ENCODE assay signal across 9 mouse cellular contexts in the genomic region with DNA sequence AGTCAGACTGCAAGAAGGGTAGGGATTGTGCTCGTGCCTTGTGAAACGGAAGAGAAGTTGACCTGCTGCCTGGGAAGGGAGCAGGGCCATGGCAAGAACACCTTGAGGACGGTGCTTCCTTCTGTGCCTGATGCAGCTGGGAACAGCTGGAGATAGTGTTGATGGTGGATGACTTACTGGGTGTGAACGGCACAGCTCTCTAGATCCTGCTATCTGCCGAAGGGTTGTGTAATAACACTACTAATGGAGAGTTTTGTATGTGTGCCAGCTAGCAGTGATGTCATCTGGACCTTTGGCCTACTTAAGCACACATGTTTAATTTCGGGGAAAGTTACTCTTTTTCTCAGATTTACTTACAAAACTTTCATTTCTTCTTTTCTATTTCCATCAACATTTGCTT. TPM values are rescaled to one million over a fixed set of nuclear protein-coding genes. Genes with fewer than 3 reads are reported as not detected.
DNase-seq lines count a peak whose midpoint lies in the region; ATAC-seq and TF ChIP-seq lines count a peak whose summit lies in the region.
"Had no signal": no experiment of that assay in that cellular context is flagged by ENCODE, and none has a peak within 500 bp of the region (broad histone marks: within the 10 kb centered on the region; RNA-seq: fewer than 3 reads in every experiment).

No protein-coding gene starts in this region.

- peaks cover 0 to 9% of the 10 kb centered on the region in 2 experiments for H3K36me3 ChIP-seq in CH12.LX (replicated peaks in 1 of 2; ENCODE audit: control insufficient read depth in 1 of 2, insufficient read depth in 1 of 2, low read length in 1 of 2)
- H3K36me3 ChIP-seq in heart, embryonic 15.5 days = no peaks in the 10 kb centered on the region
- no peaks in the 10 kb centered on the region for H3K36me3 ChIP-seq in lung, postnatal 0 days (ENCODE audit: insufficient read depth, low read length)
- H3K36me3 ChIP-seq: limb, embryonic 15.5 days had no signal

- H3K9ac ChIP-seq in CH12.LX (ENCODE audit: insufficient read depth, low read depth) = peak overlapping the region; percentile 21
- no peak overlapping the region for H3K9ac ChIP-seq in heart, embryonic 15.5 days
- H3K9ac ChIP-seq in lung, postnatal 0 days (replicated peaks; ENCODE audit: low read depth) = no peak overlapping the region
- H3K9ac ChIP-seq: limb, embryonic 15.5 days had no signal

- H3K27me3 ChIP-seq in CH12.LX (replicated peaks) = no peaks in the 10 kb centered on the region
- no peaks in the 10 kb centered on the region for H3K27me3 ChIP-seq in heart, embryonic 15.5 days
- H3K27me3 ChIP-seq in lung, postnatal 0 days (replicated peaks; ENCODE audit: insufficient read depth, low read length) = no peaks in the 10 kb centered on the region
- H3K27me3 ChIP-seq: limb, embryonic 15.5 days had no signal

- 28% methylated on average over 6 of the region's 6 CpGs for WGBS in heart, embryonic 15.5 days
- 19% methylated on average over 6 of the region's 6 CpGs for WGBS in lung, postnatal 0 days

- H3K27ac ChIP-seq in CH12.LX (ENCODE audit: insufficient read depth, low read depth) = peak overlapping the region; percentile 22; the same call in 1 of the 2 replicates
- peak overlapping the region; percentile 54 for H3K27ac ChIP-seq in heart, embryonic 15.5 days
- peak overlapping the region; percentile 76 for H3K27ac ChIP-seq in lung, postnatal 0 days (ENCODE audit: low read length)
- H3K27ac ChIP-seq: limb, embryonic 15.5 days had no signal

- peaks cover 16% of the 10 kb centered on the region for H3K79me2 ChIP-seq in CH12.LX (replicated peaks; ENCODE audit: control insufficient read depth, extremely low read depth, insufficient read depth, poor library complexity, severe bottlenecking)

- no peak for DNase-seq in CH12.LX (ENCODE audit: extremely low read depth)
- DNase-seq in adrenal gland, adult 8-10 months = peak; percentile 64
- DNase-seq in lung, postnatal 0 days (ENCODE audit: low spot score) = peak; percentile 89
- no peak for DNase-seq in thymus, postnatal 10 days (ENCODE audit: low spot score in 2 of 2)
- no peak for DNase-seq in ovary, postnatal 36 days (ENCODE audit: low spot score)
- DNase-seq in ovary, postnatal 14 days (ENCODE audit: low spot score) = no peak
- DNase-seq: right cerebral cortex, adult 18-20 months had no signal

- peak overlapping the region; percentile 63 for H3K4me2 ChIP-seq in CH12.LX (ENCODE audit: insufficient read depth, low read depth, poor library complexity, severe bottlenecking)
- no peak overlapping the region for H3K4me2 ChIP-seq in heart, embryonic 15.5 days
- peak overlapping the region; percentile 19; the same call in 1 of the 2 replicates for H3K4me2 ChIP-seq in lung, postnatal 0 days (replicated peaks; ENCODE audit: low read depth, low read length)
- H3K4me2 ChIP-seq: limb, embryonic 15.5 days had no signal

- peak; percentile 80 for TF ChIP-seq EP300 in CH12.LX (IDR thresholded peaks at IDR 0.05; ENCODE audit: low read length)
- peak; percentile 65; the same call in 1 of the 2 replicates for TF ChIP-seq EP300 in lung, postnatal 0 days (IDR thresholded peaks at IDR 0.05)

- peak overlapping the region in 1 of 3 experiments; percentile 19 for H3K4me3 ChIP-seq in CH12.LX (replicated peaks in 1 of 3; ENCODE audit: low read depth in 2 of 3, low read length in 2 of 3, poor library complexity in 1 of 3)
- no peak overlapping the region for H3K4me3 ChIP-seq in heart, embryonic 15.5 days
- no peak overlapping the region for H3K4me3 ChIP-seq in lung, postnatal 0 days (ENCODE audit: low read depth, low read length)
- H3K4me3 ChIP-seq: limb, embryonic 15.5 days had no signal

- dilution Hi-C loops in CH12.LX (cut with MboI; ENCODE audit: extremely low pct_ligation_motif_present, extremely low pct_unique_long_range_greater_than_20kb, low sequenced_read_pairs) = no loop called here

- TF ChIP-seq CTCF in CH12.LX (conservative IDR thresholded peaks at IDR 0.05 in 1 of 2, IDR thresholded peaks at IDR 0.05 in 1 of 2; ENCODE audit: low read depth in 2 of 2, low read length in 2 of 2) = no peak
- no peak for TF ChIP-seq CTCF in lung, postnatal 0 days (IDR thresholded peaks at IDR 0.05)

- H3K4me1 ChIP-seq in CH12.LX (ENCODE audit: control insufficient read depth in 1 of 2, insufficient read depth in 2 of 2) = peaks cover 19 to 64% of the 10 kb centered on the region in 2 experiments
- H3K4me1 ChIP-seq in heart, embryonic 15.5 days (replicated peaks) = peaks cover 32% of the 10 kb centered on the region
- H3K4me1 ChIP-seq in lung, postnatal 0 days (ENCODE audit: insufficient read depth, low read depth, low read length) = peaks cover 4% of the 10 kb centered on the region; the same call in 1 of the 2 replicates

- in situ Hi-C loops in CH12.LX (cut with MboI; ENCODE audit: low pct_ligation_motif_present, low pct_unique_long_range_greater_than_20kb, low sequenced_read_pairs) = no loop called here

- no peak for TF ChIP-seq RAD21 in CH12.LX (IDR thresholded peaks at IDR 0.05; ENCODE audit: low read depth, low read length)

- ATAC-seq in heart, embryonic 15.5 days (replicated peaks; ENCODE audit: insufficient number of reproducible peaks, insufficient read depth, low FRiP score, low read depth) = no peak
- no peak for ATAC-seq in lung, postnatal 0 days

- TF ChIP-seq POLR2A in CH12.LX (IDR thresholded peaks at IDR 0.05; ENCODE audit: low read depth, low read length) = no peak

- H3K9me3 ChIP-seq in CH12.LX (replicated peaks; ENCODE audit: low read length) = no peaks in the 10 kb centered on the region
- H3K9me3 ChIP-seq in heart, embryonic 15.5 days (replicated peaks) = no peaks in the 10 kb centered on the region
- no peaks in the 10 kb centered on the region for H3K9me3 ChIP-seq in lung, postnatal 0 days (ENCODE audit: low read length)
- H3K9me3 ChIP-seq: limb, embryonic 15.5 days had no signal

TF ChIP-seq in CH12.LX, 34 proteins besides CTCF, POLR2A, EP300 and RAD21:
- TF ChIP-seq MAX (IDR thresholded peaks at IDR 0.05; ENCODE audit: low read length) (peak; percentile 13; the same call in 1 of the 2 replicates), JUND (conservative IDR thresholded peaks at IDR 0.05; ENCODE audit: low read depth, low read length) (peak; percentile 82), IRF4 (IDR thresholded peaks at IDR 0.05; ENCODE audit: low read depth, low read length) (peak; percentile 84), ETS1 (conservative IDR thresholded peaks at IDR 0.05; ENCODE audit: low read depth, low read length) (peak; percentile 84), KAT2A (IDR thresholded peaks at IDR 0.05; ENCODE audit: insufficient replicate concordance, low read length) (no peak), PAX5 (IDR thresholded peaks at IDR 0.05; ENCODE audit: low read length) (no peak), SIN3A (IDR thresholded peaks at IDR 0.05; ENCODE audit: low read length) (0 out of 2 replicates have a peak, but pooled peaks have one; percentile 29), JUN (IDR thresholded peaks at IDR 0.05; ENCODE audit: insufficient read depth, low read depth, low read length) (peak; percentile 74), BHLHE40 (IDR thresholded peaks at IDR 0.05; ENCODE audit: low read depth, low read length) (peak; percentile 65)

RNA-seq across cellular contexts. Expression of a gene that starts 4.3 kb away (rescaled TPM):
- 16.7 and 18.7 TPM in 2 replicates for total RNA-seq in CH12.LX (2012; rRNA removed)
- total RNA-seq in CH12.LX (2014; rRNA removed) = 10.9 and 15.0 TPM in 2 replicates
- polyA plus RNA-seq in CH12.LX (2012; ENCODE audit: insufficient read length, low read depth) = 10.7 and 11.2 TPM in 2 replicates
- total RNA-seq in adrenal gland, adult 8-10 months (2022) = 10 to 100 TPM in 3 of 4 experiments, 1 to 10 TPM in 1; 9.7 to 20.9 (median 12.7) TPM
- 8.6 and 12.7 TPM in 2 replicates for polyA plus RNA-seq in heart, embryonic 15.5 days (2015; fragmentation: Nextera tagmentation; extraction: Ambion mirVana)
- polyA plus RNA-seq in lung, postnatal 0 days (2015; fragmentation: Nextera tagmentation; extraction: Ambion mirVana) = 14.5 and 15.9 TPM in 2 replicates

RNA-seq across cellular contexts. Expression of a gene that starts 4.9 kb away (rescaled TPM):
- 16.1 and 16.5 TPM in 2 replicates for total RNA-seq in CH12.LX (2012; rRNA removed)
- 15.3 and 16.6 TPM in 2 replicates for total RNA-seq in CH12.LX (2014; rRNA removed)
- polyA plus RNA-seq in CH12.LX (2012; ENCODE audit: insufficient read length, low read depth) = 12.4 and 14.8 TPM in 2 replicates
- 10 to 100 TPM; 27.4 to 44.4 (median 37.9) TPM for total RNA-seq in adrenal gland, adult 8-10 months (2022)
- 19.5 and 20.2 TPM in 2 replicates for polyA plus RNA-seq in heart, embryonic 15.5 days (2015; fragmentation: Nextera tagmentation; extraction: Ambion mirVana)
- polyA plus RNA-seq in lung, postnatal 0 days (2015; fragmentation: Nextera tagmentation; extraction: Ambion mirVana) = 12.7 and 12.8 TPM in 2 replicates

Comparison
In these comparisons a context has a peak if more than half of its experiments do, and no peak if none do; other contexts are left out.
1. DNase-seq: peak in adrenal gland, adult 8-10 months (single experiment) and lung, postnatal 0 days (single experiment); none in CH12.LX (single experiment), thymus, postnatal 10 days (0 of 2), ovary, postnatal 36 days (single experiment) and ovary, postnatal 14 days (single experiment).
2. H3K27ac ChIP-seq: peak in every context shown above with its lines; median percentile 76 in lung, postnatal 0 days; 54 in heart, embryonic 15.5 days; 22 in CH12.LX.